Mouse (Mus musculus) midbrain, embryonic 14.5 days (tissue): Measurements from ENCODE around the gene Slc2a5. TPM values are rescaled to one million over a fixed set of nuclear protein-coding genes. Genes with fewer than 3 reads are reported as not detected.

ENCODE experiments used
- ATAC-seq: fragments of 200-750 bp; cut with Nextera tagmentation; 2 replicates; pipeline ENCODE4 v1.8.0; 2017; ENCODE audit warnings: moderate number of reproducible peaks, moderate library complexity; ENCODE audit not compliant: low FRiP score, low TSS enrichment
- DNase-seq: peaks from one replicate; pipeline ENCODE4 v3.0.0-alpha.2; 2015
- H3K27ac ChIP-seq: fragments of 300-500 bp; sonication (generic); replicated peaks from 2 replicates; pipeline ENCODE4 v1.5.1; 2014; ENCODE audit warnings: mild to moderate bottlenecking, low read depth, low read length, moderate library complexity
- H3K27me3 ChIP-seq: fragments of 300-500 bp; sonication (generic); 2 replicates; pipeline ENCODE4 v1.6.1; 2014; ENCODE audit warnings: low read length, control low read depth, mixed read lengths; ENCODE audit not compliant: control insufficient read depth, insufficient read depth
- H3K36me3 ChIP-seq: fragments of 300-500 bp; sonication (generic); 2 replicates; pipeline ENCODE4 v1.6.1; 2014; ENCODE audit warnings: low read length, control low read depth; ENCODE audit not compliant: control insufficient read depth, insufficient read depth
- H3K4me1 ChIP-seq: fragments of 300-500 bp; sonication (generic); 2 replicates; pipeline ENCODE4 v1.6.1; 2014; ENCODE audit warnings: mild to moderate bottlenecking, antibody characterized with exemption, low read length, control low read depth; ENCODE audit not compliant: control insufficient read depth, insufficient read depth
- H3K4me2 ChIP-seq: fragments of 300-500 bp; sonication (generic); 2 replicates; pipeline ENCODE4 v1.6.1; 2014; ENCODE audit warnings: mild to moderate bottlenecking, low read length, moderate library complexity
- H3K4me3 ChIP-seq: fragments of 300-500 bp; sonication (generic); replicated peaks from 2 replicates; pipeline ENCODE4 v1.5.1; 2014; ENCODE audit warnings: low read depth, low read length
- H3K9ac ChIP-seq: fragments of 300-500 bp; sonication (generic); replicated peaks from 2 replicates; pipeline ENCODE4 v1.6.1; 2014; ENCODE audit warnings: mild to moderate bottlenecking, low read length, moderate library complexity
- H3K9me3 ChIP-seq: fragments of 300-500 bp; sonication (generic); 2 replicates; pipeline ENCODE4 v1.6.1; 2016; ENCODE audit warnings: low read length, control low read depth, mixed read lengths; ENCODE audit not compliant: control insufficient read depth
- WGBS: fragments of 180-500 bp; shearing (Covaris S2); extraction: QIAGEN DNeasy Blood & Tissue Kit; methylation state at CpG from one replicate; pipeline ENCODE4 v1.1.7; 2014; 5-methylcytosine and 5-hydroxymethylcytosine counted together
- polyA plus RNA-seq: library from polyadenylated mRNA; unstranded; fragments of >200 nt; fragmentation: Nextera tagmentation; extraction: Ambion mirVana; gene quantifications from 2 replicates; pipeline ENCODE4 v1.2.1, GENCODE M21; 2014

The Slc2a5 gene
- 1.4 and 1.5 TPM in 2 replicates for polyA plus RNA-seq

DNA sequence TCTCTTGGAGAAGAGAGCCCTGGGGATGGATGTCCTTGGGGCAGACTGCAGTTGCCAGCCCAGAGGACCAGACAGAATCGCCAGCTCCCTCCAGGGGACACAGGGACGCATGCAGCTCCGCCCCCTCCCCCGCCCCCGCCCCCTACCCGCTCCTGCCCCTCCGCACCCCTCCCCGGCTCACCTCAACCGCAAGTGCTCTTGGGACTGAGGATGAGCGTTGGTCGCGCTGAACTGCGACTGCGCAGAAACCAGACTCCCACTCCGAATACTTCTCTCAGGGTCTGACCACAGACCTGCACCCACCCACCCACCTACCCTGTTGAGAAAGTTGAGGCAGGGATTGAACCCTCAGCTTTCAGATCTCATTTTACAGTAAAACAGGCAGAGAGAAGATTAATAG is at the start of gene Slc2a5:
Gene Slc2a5 (plus strand): TSS at position 229 of the 400 bp plus-strand sequence.
- no peak within 1 kb of the TSS for H3K9ac ChIP-seq
- ATAC-seq (no peak), DNase-seq (peak; percentile 55)
- H3K27me3 ChIP-seq, result no peaks in the 10 kb centered on the region
- H3K27ac ChIP-seq, result no peak within 1 kb of the TSS
- H3K4me3 ChIP-seq, result no peak within 1 kb of the TSS
- H3K4me1 ChIP-seq, result no peaks in the 10 kb centered on the region
- no peaks in the 10 kb centered on the region for H3K36me3 ChIP-seq
- peak within 1 kb of the TSS; percentile 35 for H3K4me2 ChIP-seq
- H3K9me3 ChIP-seq, result no peaks in the 10 kb centered on the region
- WGBS, result 7% methylated on average over 15 of the region's 15 CpGs

GRCm38 (mm10) chr4:150070136-150070535 is 48.9 kb upstream of the Slc2a5 start:
- no peak overlapping the region for H3K4me2 ChIP-seq

GRCm38 (mm10) chr4:150072416-150073101 is 46.5 kb upstream of the Slc2a5 start:
- Histone ChIP-seq H3K27me3 (no peaks in the 10 kb centered on the region), H3K9ac (no peak overlapping the region), H3K4me1 (no peaks in the 10 kb centered on the region), H3K27ac (no peak overlapping the region), H3K4me3 (no peak overlapping the region), H3K36me3 (no peaks in the 10 kb centered on the region), H3K4me2 (no peak overlapping the region), H3K9me3 (no peaks in the 10 kb centered on the region)
- ATAC-seq, result no peak
- 57% methylated on average over 15 of the region's 15 CpGs for WGBS
- DNase-seq, result no peak

More at GRCm38 (mm10) chr4:150070136-150070535, 48.9 kb upstream of the Slc2a5 start:
- H3K4me1 ChIP-seq, result no peaks in the 10 kb centered on the region
- H3K27me3 ChIP-seq, result no peaks in the 10 kb centered on the region
- no peak overlapping the region for H3K27ac ChIP-seq
- DNase-seq, result no peak
- 56% methylated on average over 8 of the region's 8 CpGs for WGBS
- H3K4me3 ChIP-seq, result no peak overlapping the region
- H3K36me3 ChIP-seq, result no peaks in the 10 kb centered on the region
- no peaks in the 10 kb centered on the region for H3K9me3 ChIP-seq
- H3K9ac ChIP-seq, result no peak overlapping the region
- no peak for ATAC-seq

DNA sequence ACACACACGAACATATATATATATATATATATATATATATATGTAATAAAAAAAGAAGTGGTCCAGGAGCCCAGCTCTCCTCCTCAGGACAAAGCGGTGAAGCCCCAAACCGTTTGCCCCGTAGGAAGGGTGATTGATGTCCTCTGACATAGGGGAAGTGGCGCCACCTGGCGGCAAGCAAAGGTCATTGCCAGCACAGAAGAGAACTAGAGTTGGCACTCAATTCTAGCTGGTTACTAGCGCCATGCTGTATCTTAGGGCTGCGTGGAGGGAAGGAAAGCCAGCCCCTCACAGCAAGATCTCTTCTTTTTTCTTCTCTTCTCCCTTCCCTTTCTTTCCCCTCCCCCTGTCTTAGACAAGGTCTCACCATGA is 46.0 kb upstream of the Slc2a5 start:
- Histone ChIP-seq H3K4me3 (no peak overlapping the region), H3K9me3 (no peaks in the 10 kb centered on the region), H3K4me1 (no peaks in the 10 kb centered on the region), H3K36me3 (no peaks in the 10 kb centered on the region), H3K27ac (no peak overlapping the region), H3K4me2 (no peak overlapping the region), H3K9ac (no peak overlapping the region), H3K27me3 (no peaks in the 10 kb centered on the region)
- WGBS, result 10% methylated on average over 8 of the region's 8 CpGs
- peak; percentile 70 for DNase-seq
- ATAC-seq, result no peak

DNA sequence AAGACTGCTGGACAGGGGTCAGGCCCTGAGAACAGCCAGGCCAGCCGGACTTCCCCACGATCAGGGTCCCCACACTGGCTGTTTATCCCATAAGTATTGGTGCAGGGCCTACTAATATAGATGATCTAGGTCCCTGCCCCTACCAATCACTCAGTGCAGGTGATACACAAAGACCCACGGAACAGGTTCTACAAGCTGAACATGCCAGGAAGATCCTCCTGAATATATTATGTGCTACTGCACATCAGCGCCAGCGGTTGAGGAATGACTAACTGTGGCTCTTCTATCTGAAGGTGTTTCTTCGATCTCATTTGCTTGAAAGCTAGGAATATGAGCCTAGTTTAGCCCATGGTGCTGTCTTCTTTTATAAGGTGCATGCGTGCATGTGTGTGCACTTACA is 43.7 kb upstream of the Slc2a5 start:
- no peaks in the 10 kb centered on the region for H3K27me3 ChIP-seq
- no peaks in the 10 kb centered on the region for H3K9me3 ChIP-seq
- no peaks in the 10 kb centered on the region for H3K36me3 ChIP-seq
- no peak for DNase-seq
- ATAC-seq, result no peak
- no peak overlapping the region for H3K27ac ChIP-seq
- H3K4me3 ChIP-seq, result no peak overlapping the region
- H3K4me2 ChIP-seq, result no peak overlapping the region
- H3K4me1 ChIP-seq, result no peaks in the 10 kb centered on the region
- no peak overlapping the region for H3K9ac ChIP-seq
- 89% methylated on average over 7 of the region's 7 CpGs for WGBS

DNA sequence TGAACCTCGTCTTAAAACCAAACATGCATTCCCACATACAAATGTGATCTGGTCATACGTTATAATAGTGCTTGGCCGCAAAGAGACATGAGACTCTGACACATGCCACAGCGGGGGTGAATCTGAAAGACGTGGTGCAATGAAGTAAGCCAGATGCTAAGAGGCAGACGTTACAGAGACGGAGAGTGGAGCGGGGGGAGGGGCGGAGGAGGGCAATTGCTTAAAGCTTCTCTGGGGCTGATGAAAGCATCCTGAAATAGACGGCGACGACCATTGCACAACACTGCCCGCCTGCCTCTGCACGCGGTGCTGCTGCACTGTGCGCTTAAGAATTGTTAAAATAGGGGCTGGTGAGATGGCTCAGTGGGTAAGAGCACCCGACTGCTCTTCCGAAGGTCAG is 42.9 kb upstream of the Slc2a5 start:
- no peaks in the 10 kb centered on the region for H3K36me3 ChIP-seq
- no peak overlapping the region for H3K27ac ChIP-seq
- WGBS, result 40% methylated on average over 18 of the region's 18 CpGs
- H3K4me1 ChIP-seq, result no peaks in the 10 kb centered on the region
- no peak overlapping the region for H3K4me3 ChIP-seq
- DNase-seq (no peak), ATAC-seq (no peak)
- H3K4me2 ChIP-seq, result no peak overlapping the region
- no peaks in the 10 kb centered on the region for H3K27me3 ChIP-seq
- H3K9ac ChIP-seq, result no peak overlapping the region
- no peaks in the 10 kb centered on the region for H3K9me3 ChIP-seq

DNA sequence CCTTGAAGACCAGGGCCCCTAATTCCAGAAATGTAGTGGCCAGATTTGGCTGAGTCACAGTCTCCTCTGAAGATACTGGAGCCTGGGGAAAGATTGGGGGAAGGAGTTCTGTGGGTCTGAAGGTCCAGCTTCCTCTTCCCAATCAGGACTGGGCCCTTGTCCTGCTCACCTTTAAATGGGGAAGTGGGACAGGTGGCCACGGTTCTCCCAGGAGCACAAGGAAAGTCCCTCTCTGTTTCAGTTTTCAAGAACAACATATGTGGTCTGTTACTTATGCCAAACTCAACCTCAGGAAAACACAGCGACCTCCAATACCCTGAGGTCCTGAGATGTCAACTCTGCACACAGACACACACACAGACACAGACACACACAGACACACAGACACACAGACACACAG is 40.4 kb upstream of the Slc2a5 start:
- WGBS, result 83% methylated on average over 2 of the region's 2 CpGs
- H3K36me3 ChIP-seq, result no peaks in the 10 kb centered on the region
- no peak overlapping the region for H3K4me3 ChIP-seq
- ATAC-seq (no peak), DNase-seq (no peak)
- no peak overlapping the region for H3K27ac ChIP-seq
- H3K4me1 ChIP-seq, result no peaks in the 10 kb centered on the region
- no peaks in the 10 kb centered on the region for H3K27me3 ChIP-seq
- no peaks in the 10 kb centered on the region for H3K9me3 ChIP-seq
- H3K4me2 ChIP-seq, result no peak overlapping the region
- no peak overlapping the region for H3K9ac ChIP-seq

GRCm38 (mm10) chr4:150079244-150079643 is 39.8 kb upstream of the Slc2a5 start:
- Histone ChIP-seq H3K4me1 (no peaks in the 10 kb centered on the region), H3K4me2 (no peak overlapping the region), H3K36me3 (no peaks in the 10 kb centered on the region), H3K4me3 (no peak overlapping the region), H3K27ac (no peak overlapping the region), H3K27me3 (no peaks in the 10 kb centered on the region), H3K9ac (no peak overlapping the region), H3K9me3 (no peaks in the 10 kb centered on the region)
- WGBS, result 71% methylated on average over 7 of the region's 7 CpGs
- ATAC-seq (no peak), DNase-seq (no peak)

- no peak for DNase-seq
- no peak overlapping the region for H3K4me2 ChIP-seq
- 85% methylated on average over 11 of the region's 11 CpGs for WGBS
- no peak overlapping the region for H3K9ac ChIP-seq
- no peak overlapping the region for H3K27ac ChIP-seq
- H3K4me3 ChIP-seq, result no peak overlapping the region
- H3K4me1 ChIP-seq, result no peaks in the 10 kb centered on the region
- H3K27me3 ChIP-seq, result no peaks in the 10 kb centered on the region
- ATAC-seq, result no peak
- no peaks in the 10 kb centered on the region for H3K36me3 ChIP-seq
- H3K9me3 ChIP-seq, result no peaks in the 10 kb centered on the region
Observed at GRCm38 (mm10) chr4:150080330-150080967, 38.6 kb upstream of the Slc2a5 start.
